Mouse (Mus musculus) A20 (cell line): Measurements from ENCODE around the gene Cttn.

Source experiments
- DNase-seq: peaks from one replicate; pipeline ENCODE4 v3.0.0-alpha.2; 2011; ENCODE audit warnings: low read depth, low spot score

The Cttn gene

DNA sequence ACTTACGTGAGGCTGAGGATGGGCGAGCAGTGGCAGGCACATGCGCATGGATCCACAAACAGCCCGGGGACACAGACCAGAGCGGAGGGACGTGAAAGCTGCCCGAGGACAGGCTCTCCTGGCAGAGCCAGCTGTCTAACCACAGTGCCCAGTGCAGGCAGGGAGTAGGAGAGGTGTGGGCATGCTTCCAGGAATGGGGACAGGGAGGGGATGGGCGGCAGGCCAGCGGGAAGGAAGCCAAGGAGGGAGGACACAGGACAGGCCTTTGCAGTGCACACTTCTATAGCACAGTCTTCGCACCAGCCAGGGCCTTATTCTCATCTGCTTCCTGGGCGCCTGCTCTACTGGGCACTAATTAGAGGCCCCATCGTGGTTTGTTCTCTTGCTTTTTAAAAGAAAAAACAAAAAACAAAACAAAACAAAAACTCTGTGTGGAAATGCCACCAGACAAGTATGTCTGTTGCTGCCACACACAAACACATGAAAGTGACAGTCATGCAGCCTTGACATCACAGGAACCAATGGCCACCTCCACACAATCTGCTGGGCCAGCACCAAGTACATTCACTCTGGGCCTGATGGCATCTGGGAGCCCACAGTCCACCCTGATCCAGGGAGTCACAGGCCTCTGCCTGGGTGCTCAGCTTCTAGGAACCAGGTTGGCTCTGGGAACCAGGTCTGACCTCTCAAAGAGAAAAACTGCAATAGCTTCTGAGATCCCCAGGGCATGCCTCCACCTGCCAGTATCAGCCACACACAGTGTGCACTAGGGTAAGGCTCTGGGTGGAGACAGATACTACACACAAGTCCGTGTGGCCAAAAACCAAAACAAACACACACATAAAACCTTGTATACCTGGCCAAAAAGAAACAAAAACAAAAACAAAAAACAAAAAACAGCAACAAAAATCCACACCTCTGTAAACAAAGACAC, 20.9 kb downstream of the Cttn start:
- no peak for DNase-seq

DNA sequence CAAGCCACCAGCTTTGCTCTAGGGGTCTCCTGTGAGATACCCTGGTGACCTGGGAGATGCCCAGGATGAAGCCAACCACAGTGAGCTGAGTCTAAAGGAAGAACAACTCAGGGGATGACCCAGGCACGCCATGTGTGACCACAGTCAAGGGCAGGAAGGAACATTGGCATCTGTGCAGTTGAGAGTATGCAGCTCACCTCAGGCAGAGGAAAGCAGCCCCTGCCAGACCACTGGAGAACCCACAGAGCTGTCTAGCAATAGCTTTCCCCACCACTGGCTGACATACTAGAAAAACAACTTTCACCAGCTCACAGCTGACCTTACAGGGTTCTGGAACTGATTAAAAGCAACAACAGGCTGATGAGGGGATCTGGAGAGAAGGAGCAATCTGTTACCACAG, 22.6 kb downstream of the Cttn start:
- peak; percentile 37 for DNase-seq

DNA sequence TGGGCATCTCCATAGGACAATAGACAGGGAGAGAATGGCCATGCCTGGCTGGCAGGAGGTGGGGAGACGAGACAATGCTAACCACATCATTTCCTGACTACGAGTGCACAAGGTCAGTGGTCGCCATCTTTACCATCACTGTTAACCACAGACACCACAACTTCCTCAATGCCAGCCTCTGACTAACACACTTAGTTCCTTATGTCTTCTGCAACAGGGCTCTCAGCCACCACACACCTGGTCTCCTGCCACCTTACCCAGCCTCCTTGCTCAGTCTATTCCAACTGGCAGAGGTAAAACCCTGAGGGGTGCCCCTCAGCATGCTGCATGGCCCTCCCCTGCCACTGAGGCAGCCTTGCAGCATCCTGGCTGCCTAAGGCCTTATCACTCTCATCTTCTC, 23.7 kb downstream of the Cttn start:
- DNase-seq: peak; percentile 91

DNA sequence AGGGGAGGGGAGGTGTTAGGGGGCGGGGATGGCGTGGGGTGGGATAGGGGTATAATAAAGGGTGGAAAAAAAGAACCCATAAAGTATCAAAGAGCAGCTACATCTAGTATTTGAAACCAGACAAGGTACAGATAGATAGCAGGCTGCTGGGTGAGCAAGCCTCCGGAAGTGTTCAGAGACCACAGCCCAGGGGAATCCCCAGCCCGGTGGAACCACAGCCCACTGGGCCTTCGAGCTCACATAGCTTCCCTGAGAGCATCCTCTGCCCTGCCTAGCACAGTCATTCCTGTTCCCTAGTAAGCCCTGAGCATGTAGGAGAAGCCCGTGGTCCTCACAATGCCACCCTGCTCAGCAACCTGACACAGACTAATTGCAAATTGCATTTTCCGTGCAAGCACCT, 26.0 kb downstream of the Cttn start:
- peak; percentile 12 for DNase-seq

DNA sequence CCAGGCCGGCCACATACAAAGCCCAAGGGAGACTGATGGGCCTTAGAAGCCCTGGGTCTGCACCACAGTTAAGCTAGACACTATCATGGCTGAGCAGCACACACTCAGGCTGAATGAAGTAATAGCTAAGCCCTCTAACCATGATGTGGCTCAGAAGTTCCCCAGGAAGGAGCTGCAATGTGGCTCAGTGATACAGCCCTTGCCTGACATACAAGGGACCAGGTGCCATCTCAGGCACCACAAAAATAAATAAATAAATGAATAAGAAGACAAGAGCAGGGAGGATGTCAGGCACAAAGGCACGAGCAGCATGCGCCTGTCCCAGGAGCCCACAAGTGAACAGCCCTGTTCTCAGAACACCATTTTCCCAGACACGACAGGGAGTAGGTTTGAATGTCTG, 28.8 kb downstream of the Cttn start:
- peak; percentile 57 for DNase-seq

DNA sequence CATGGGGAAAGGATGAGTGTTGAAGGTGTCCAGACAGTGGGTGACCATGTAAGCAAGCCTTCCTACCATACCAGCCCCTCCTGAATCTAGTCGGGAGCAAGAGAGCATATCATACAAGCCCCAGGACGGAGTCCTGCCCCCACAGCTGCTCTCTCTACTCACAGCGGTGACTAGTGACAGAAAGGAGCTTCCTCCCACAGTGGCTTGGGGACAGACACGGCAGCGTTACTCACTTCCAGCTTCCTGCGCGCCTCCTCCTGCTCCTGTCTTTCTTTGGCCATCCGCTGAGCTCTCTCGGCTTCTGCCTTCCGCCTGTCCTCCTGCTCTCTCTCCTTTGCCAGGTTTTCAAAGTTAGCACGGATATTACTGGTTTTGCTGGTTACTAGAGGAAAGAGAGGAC, 29.3 kb downstream of the Cttn start:
- no peak for DNase-seq

DNA sequence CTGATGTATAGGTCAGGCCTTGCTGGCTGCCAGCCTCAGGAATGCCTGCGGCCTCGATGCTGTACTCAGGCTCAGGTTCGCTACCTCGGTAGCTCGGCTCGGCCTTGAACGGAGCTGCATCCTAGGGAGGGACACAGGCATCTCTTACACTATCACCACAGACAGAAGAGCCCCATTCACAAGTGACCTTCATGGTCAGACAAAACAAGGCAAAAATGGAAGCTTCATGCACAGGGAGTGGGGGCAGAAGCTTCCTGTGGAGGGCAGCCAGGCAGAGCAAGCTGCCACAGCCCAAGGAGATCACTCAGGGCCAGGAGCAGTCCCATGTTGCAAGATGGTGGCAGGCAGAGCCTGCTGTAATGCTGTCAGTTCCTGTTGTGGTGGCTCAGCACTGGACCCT, 32.0 kb downstream of the Cttn start:
- DNase-seq: no peak

DNA sequence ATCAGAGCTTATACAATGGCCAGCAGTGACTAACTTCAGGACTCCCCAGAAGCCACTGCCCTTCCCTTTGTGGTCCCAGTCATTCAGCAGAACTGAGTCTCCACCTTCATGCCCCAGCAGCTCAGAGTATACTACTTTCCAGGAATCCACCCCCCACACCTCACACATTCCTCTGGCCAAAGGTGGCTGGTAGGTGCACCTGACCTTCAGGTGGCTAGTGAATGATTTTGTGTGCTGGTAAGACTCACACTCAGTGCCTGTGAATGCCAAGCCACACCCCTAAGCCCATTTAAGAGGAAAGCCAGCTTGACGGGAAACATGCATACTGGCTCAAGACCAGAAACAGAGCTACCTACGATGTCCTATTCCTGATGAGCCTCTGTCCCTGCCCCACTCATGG, 37.9 kb downstream of the Cttn start:
- no peak for DNase-seq

DNA sequence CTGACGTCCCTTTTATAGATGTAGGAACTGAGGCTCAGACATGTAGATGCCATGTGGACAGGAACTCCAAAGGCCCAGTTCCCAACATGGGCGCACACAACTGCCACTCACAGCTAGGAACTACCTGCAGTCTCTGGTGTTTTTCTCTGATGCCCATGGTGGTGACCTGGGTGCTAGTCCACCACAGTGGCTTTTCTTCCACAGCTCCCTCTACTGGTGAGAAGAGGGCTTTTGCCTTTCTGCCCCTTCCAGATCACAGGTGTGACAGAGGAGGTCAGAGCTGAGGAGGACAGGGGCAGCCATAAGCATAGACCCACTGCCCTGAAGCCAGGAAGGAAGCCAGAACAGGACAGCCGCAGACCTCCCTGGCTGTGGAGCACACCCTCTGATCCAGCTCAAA, 43.3 kb downstream of the Cttn start:
- DNase-seq: peak; percentile 51

DNA sequence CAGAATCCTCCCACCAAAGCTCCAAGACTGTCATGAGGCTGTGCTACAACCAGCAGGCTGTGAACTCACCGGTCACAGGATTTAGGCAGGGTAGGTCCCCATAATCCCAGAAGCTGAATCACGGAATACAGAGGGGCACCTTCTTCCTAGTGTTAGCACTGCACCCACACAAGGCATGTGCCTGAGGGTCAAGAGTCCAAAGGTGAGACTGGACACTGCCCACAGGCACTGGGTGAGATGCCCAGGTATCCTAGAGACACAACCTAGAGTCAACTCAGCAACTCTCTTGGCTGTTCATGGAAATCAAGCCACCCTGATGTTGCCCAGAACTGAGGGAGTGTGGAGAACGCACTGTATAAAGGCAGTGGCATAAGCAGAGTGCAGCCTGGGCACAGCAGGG, 44.2 kb downstream of the Cttn start:
- DNase-seq: no peak

DNA sequence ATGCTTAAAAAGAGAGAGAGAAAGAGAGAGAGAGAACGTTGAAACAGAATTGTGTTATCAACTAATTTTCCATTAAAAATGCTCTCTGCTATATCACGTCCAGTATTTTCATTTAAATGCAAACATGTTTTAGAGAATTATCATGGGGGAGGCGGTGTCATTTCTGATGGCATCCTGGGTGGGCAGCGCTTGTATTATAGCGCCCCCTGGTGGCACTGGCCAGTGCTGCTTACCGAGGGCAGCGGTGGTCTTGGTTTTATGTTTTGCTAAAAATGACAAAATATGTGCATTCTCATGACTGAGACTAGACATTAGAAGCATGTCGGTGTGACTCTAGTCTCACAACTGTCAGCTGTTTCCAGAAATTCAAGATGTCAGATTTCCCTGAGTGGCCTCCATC, 44.9 kb downstream of the Cttn start:
- peak; percentile 59 for DNase-seq

DNA sequence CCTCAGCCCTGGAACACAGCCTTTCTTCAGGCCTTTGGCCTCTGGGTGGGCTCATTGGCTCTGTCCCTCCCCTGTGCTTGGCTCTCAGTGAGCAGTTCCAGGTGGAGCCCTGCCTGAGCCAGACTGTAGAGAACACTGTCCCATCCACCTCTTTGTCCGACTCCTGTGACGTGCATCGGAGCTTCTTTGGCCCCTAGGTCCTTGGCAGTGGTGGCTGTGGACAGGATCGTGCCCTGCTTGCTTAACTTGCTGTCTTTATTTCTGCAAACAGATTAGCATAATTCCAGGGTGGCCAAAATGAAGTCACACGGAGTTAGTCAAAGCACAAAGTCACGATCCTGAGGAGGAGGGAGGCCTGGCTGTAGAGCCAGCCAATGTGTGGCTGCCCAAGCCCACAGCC, 49.3 kb downstream of the Cttn start:
- DNase-seq: no peak

DNA sequence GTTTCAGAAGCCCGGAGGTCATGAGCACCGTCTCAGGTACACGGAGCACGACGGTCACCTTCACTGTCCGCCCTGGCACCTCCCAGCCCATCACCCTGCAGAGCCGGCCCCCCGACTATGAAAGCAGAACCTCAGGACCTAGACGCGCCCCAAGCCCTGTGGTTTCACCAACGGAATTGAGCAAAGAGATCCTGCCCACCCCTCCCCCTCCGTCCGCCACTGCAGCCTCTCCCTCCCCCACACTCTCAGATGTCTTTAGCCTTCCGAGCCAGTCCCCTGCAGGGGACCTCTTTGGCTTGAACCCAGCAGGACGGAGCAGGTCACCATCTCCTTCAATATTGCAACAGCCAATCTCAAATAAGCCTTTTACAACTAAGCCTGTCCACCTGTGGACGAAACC, 50.3 kb downstream of the Cttn start:
- no peak for DNase-seq

DNA sequence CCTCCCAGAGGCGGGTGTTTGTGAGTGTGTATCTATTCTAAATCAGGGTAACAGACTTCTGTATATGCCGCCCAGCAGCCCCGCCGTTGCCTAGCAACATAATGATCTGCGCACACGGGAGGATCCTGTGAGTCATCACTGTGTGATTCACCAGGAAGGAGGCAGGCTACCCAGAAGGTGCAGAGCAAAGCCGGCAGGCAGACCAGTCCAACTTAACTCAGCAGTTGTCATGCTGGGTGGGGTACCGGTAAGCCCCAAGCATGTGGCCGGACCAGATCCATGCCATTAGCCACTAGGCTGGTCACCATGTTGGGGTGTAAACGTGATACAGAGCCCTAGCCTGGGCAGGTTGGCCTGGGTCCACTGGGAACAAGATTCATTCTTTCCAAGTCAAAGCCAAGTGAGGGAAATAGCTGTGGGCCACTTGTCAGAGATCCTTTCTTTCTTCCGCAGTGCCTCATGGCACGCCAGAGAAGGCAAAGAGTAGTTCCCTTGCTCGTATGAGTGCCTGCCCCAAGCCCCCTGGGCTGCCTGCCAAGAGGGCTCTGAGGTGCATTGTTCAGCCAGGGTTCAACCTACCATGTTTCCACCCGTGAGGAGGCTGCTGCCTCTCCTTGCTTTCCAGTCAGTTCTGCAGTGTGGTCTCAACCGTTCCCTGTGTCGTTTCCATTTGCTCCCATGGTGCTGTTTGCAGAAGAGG, 53.0 kb downstream of the Cttn start:
- peak; percentile 26 for DNase-seq

DNA sequence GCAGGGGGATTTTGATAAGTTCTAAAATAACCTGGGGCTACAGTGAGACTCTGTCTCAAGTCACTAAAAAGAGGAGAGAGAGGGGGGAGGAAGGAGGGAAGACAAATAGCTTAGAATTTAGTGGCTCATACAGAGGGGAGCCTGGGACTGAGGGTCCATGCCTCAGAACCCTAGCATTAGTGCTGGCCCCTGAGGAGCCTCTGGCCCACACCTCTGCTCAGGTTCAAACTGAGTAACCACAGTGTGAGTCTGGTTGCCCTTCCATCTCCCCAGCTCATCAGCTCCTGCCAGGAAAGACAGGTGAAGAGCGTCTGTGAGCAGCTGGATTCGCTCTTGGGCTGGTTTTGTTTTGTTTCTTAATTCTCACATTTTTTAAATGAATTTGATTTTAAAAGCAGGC, 53.6 kb downstream of the Cttn start:
- DNase-seq: no peak

DNA sequence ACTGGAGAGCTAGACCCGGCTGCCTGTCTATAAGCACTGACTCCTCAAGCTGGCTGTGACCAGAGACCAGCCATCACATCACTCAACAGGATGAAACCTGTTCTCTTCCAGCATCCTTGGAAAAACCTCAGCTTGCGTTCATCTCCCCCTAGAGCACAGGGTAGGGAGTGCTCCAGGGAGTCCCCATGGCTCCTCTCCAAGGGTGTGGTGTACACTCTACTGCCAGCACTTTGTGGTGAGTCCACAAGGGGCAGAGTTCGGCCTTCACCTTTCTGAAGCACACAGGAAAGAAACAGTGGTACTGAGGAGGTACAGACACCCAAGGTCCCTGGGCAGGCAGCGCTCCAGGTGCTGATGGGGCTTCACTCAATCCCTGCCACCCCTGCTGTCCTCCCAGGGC, 55.0 kb downstream of the Cttn start:
- DNase-seq: peak; percentile 16

DNA sequence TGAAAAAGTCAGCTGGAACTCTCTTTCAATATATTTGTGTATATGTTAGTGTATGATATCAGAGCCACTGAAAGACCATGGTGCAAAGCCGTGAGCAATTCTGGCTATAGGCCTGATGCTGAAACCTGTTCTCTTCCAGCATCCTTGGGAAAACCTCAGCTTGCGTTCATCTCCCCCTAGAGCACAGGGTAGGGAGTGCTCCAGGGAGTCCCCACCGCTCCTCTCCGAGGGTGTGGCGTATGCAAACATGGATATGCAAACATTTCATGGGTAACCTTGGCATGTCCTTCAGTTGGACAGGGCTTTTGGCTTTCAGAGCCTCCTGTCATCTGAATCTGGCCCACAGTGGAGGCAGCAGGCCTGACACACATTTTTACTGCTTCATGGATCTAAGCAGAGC, 56.2 kb downstream of the Cttn start:
- no peak for DNase-seq

DNA sequence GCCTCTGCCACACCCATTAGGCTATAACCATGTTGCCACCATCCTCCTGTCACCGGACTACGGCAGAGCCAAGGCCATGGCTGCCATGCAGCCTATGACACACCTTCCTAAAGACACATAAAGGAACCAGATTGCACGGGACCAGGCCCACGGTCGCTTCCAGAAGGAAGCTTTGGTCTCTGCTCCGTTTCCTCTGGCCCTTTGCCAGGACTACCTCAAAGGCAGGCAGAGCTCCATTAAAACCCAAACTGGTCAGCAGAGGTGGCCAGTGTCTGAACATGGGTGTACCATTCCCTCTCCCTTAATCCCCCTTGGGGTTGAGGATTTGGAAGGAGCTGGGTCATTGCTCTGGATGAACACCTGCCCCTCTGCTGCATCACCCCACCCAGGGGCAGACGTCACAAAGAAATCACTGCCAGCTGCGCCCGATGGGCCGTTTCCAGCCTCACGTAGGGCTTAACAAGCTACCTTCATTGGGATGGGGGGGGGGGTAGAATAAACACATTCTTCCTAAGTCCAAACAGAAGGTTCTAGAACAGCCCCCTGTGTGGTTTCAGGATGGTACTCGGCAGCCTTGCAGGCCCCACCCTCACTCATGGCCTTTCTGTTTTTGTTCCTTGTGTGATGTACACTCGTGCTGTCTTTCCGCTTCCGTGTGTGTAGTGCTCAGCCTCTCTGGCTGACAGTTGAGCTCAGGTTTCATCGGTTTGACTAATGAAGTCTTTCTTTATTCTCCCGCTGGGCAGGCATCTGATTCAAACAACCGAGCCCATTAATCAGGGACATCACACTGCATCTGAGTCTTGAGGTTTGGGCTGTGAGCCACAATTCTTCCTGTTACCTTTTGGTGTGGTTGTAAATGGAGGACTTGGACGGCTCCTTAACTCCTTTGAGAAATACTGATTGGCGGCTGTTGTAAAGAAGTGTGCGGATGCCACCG, 58.6 kb downstream of the Cttn start:
- DNase-seq: no peak

DNA sequence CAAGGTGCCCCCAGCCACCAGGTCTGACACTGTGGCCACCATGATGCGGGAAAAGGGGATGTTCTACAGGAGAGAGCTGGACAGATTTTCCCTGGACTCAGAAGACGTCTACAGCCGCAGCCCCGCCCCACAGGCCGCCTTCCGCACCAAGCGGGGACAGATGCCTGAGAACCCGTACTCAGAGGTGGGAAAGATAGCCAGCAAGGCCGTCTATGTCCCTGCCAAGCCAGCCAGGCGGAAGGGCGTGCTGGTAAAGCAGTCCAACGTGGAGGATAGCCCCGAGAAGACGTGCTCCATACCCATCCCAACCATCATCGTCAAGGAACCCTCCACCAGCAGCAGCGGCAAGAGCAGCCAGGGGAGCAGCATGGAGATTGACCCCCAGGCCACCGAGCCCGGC, 61.1 kb downstream of the Cttn start:
- no peak for DNase-seq

DNA sequence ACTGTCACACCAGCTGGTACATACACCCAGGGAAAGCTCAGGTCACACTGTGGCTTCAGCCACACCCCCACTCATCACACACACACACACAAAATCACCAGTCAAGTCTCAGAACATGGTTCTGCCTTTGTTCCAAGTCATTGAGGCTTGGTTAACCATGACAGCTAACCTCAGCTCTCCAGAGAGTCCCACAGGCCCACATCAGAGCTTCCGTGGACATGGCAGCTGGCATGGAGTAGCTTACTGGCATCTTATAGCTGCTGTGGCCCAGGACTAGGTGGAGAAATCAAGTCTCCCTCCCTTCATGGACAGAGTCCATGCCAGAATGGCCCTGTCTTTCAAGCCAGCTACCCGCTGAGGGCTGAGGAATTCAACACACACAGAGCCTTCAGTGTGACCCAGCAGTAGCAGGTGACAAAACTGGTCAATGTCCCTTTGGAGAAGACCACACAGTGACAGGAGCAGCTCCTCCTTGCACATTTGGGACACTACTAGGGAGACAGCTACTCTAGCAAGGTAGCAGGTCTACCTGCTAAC, 62.3 kb downstream of the Cttn start:
- no peak for DNase-seq

DNA sequence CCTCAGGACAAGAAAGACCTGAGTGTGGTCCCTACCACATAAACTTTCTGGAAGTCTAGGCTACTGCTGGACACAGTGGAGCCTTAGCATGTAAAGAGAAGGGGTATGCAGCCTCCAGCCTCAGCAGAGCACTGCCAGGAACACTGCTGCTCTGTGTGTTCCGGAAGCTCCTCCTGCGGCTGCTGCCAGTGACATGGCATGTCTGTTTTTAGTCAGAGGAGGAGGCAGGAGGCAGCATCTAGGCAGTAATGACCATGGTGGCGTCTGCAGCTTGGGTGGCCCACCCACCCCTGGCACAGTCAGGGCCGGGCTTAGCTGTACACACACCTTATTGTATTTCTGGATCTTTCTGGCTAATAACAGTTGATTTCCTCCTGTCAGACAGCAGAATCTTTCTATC, 63.1 kb downstream of the Cttn start:
- no peak for DNase-seq

DNA sequence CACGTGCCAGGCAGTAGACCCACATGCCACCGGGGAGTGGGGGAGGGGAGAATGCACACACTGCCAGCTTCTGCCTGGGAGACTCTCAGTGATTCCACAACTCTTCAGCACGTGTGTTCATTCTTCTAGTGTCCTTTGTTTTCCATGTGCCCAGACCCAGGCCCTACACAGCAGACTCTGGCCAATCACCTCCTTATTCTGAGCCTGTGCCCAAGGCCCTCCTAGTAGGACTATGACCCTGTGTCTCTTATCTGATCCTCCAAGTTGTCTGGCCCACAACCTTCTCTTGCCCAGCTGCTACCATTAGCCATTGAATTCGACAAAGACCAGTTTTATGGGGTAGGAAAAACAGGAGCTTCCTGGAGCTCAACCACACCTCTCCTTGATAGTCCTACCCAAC, 68.3 kb downstream of the Cttn start:
- no peak for DNase-seq
